Mouse (Mus musculus) hindbrain, embryonic 14.5 days (tissue): Measurements from ENCODE around the gene Bicd2. TPM values are rescaled to one million over a fixed set of nuclear protein-coding genes. Genes with fewer than 3 reads are reported as not detected.

Experiments used
- ATAC-seq: fragments of 200-750 bp; cut with Nextera tagmentation; 2 replicates; pipeline ENCODE4 v1.8.0; 2017; ENCODE audit warnings: moderate number of reproducible peaks, mild to moderate bottlenecking, moderate TSS enrichment, moderate library complexity; ENCODE audit not compliant: low FRiP score
- DNase-seq: peaks from one replicate; pipeline ENCODE4 v3.0.0-alpha.2; 2015; ENCODE audit warnings: low spot score
- H3K27ac ChIP-seq: fragments of 300-500 bp; sonication (generic); 2 replicates; pipeline ENCODE4 v1.5.1; 2014; ENCODE audit warnings: mild to moderate bottlenecking, moderate library complexity
- H3K27me3 ChIP-seq: fragments of 300-500 bp; sonication (generic); 2 replicates; pipeline ENCODE4 v1.6.1; 2014; ENCODE audit warnings: mild to moderate bottlenecking, low read length, mixed read lengths; ENCODE audit not compliant: control insufficient read depth, insufficient read depth
- H3K36me3 ChIP-seq: fragments of 300-500 bp; sonication (generic); replicated peaks from 2 replicates; pipeline ENCODE4 v1.6.1; 2014; ENCODE audit not compliant: control insufficient read depth, insufficient read depth
- H3K4me1 ChIP-seq: fragments of 300-500 bp; sonication (generic); replicated peaks from 2 replicates; pipeline ENCODE4 v1.6.1; 2014; ENCODE audit warnings: antibody characterized with exemption, low read length, mixed read lengths; ENCODE audit not compliant: control insufficient read depth, insufficient read depth
- H3K4me2 ChIP-seq: fragments of 300-500 bp; sonication (generic); replicated peaks from 2 replicates; pipeline ENCODE4 v1.6.1; 2014; ENCODE audit warnings: mild to moderate bottlenecking, moderate library complexity
- H3K4me3 ChIP-seq: fragments of 300-500 bp; sonication (generic); replicated peaks from 2 replicates; pipeline ENCODE4 v1.5.1; 2014; ENCODE audit warnings: mild to moderate bottlenecking, low read length
- H3K9ac ChIP-seq: fragments of 300-500 bp; sonication (generic); 2 replicates; pipeline ENCODE4 v1.6.1; 2014
- H3K9me3 ChIP-seq: fragments of 300-500 bp; sonication (generic); 2 replicates; pipeline ENCODE4 v1.6.1; 2016; ENCODE audit warnings: low read length; ENCODE audit not compliant: control insufficient read depth
- WGBS: fragments of 180-500 bp; shearing (Covaris S2); extraction: QIAGEN DNeasy Blood & Tissue Kit; methylation state at CpG from one replicate; pipeline ENCODE4 v1.1.7; 2014; 5-methylcytosine and 5-hydroxymethylcytosine counted together
- polyA plus RNA-seq: library from polyadenylated mRNA; unstranded; fragments of >200 nt; fragmentation: Nextera tagmentation; extraction: Ambion mirVana; gene quantifications from 2 replicates; pipeline ENCODE4 v1.2.1, GENCODE M21; 2014

Gene Bicd2
- polyA plus RNA-seq = 30.7 and 33.3 TPM in 2 replicates

DNA sequence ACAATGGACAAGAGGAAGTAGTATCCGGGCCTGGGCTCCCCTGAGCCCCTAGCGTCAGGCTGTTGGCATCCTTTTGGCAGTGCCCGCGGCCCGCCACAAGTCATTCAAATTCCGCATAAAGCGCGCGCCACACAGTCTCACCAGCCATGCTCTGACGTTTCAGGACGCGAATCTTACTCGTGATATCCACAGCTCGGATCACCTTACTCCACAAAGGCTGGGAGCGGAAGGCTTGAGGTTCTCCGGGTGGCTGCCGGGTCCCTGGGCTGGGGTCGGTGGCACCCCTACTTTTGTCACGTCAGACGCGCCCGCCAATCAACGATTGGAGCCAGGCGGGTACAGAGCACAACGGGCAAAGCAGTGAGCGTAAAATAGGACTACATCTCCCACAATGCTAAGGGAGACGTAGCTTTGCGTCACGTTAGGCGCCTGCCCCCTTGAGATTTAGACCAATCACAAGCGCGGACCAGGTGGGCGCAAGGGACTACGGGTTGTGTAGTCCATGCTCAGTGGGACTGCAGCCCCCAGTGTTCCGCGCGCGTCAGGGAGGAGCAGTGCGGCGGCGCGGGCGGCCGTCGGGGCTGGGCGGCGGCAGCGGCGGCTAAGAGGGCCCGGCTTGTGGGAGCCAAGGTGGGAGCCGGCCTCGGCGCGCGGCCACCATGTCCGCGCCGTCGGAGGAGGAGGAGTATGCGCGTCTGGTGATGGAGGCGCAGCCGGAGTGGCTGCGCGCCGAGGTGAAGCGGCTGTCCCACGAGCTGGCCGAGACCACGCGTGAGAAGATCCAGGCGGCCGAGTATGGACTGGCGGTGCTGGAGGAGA is at the start of gene Bicd2:
Gene Bicd2, plus strand, starts transcription at position 574 of the 819 bp plus-strand sequence.
- peak within 1 kb of the TSS; percentile 96 for H3K4me3 ChIP-seq
- DNase-seq (peak; percentile 99), ATAC-seq (peak; percentile 99)
- H3K4me1 ChIP-seq = peaks cover 48% of the 10 kb centered on the region
- peak within 1 kb of the TSS; percentile 92 for H3K27ac ChIP-seq
- WGBS = under 1% methylated on average over 74 of the region's 74 CpGs
- H3K9me3 ChIP-seq = no peaks in the 10 kb centered on the region
- peak within 1 kb of the TSS; percentile 82 for H3K9ac ChIP-seq
- H3K27me3 ChIP-seq = no peaks in the 10 kb centered on the region
- H3K4me2 ChIP-seq = peak within 1 kb of the TSS; percentile 93
- no peaks in the 10 kb centered on the region for H3K36me3 ChIP-seq

DNA sequence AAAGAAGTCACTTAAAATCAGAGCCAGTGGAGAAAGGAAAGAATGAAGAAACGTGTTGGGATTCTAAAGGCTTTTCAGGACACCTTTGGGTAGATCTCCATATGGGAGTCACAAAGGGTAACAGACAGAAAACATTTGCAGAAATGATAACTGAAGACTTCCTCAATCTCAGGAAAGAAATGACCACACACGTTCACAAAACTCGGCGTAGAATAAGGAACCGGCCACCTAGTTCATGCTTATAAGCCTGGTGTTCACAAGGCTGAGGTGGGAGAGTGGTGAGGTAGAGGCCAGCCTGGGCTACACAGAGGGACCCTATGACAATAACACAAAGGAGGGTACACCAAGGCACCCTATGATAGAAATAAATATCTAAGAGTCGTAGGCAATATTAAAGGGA is 49.4 kb upstream of the Bicd2 start:
- Histone ChIP-seq H3K4me2 (no peak overlapping the region), H3K9ac (no peak overlapping the region), H3K4me1 (no peaks in the 10 kb centered on the region), H3K36me3 (no peaks in the 10 kb centered on the region), H3K27me3 (no peaks in the 10 kb centered on the region), H3K27ac (no peak overlapping the region), H3K4me3 (no peak overlapping the region), H3K9me3 (0 out of 2 replicates have a peak, but pooled peaks cover 4% of the 10 kb centered on the region)
- ATAC-seq (no peak), DNase-seq (no peak)
- WGBS = 96% methylated on average over 6 of the region's 6 CpGs

DNA sequence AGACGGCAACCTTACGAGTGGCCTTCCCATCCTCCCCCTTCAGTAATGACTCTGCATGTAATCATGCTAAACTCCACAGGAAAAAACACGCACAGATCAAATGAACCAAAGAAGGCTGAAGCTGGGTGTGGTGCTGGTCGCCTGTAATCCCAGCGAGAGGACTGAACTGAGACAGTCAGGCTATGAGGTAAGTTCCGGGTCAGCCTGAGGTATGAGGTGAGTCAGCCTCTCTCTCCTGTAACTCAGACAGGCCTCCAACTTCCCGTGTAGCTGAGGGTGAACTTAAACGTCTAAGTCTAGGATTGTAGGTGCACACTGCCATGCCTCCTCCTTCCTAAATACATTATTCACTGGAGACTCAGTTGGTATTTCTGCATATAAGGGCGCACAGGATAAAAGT is 47.3 kb upstream of the Bicd2 start:
- no peak overlapping the region for H3K4me2 ChIP-seq
- no peaks in the 10 kb centered on the region for H3K27me3 ChIP-seq
- H3K9me3 ChIP-seq = 0 out of 2 replicates have a peak, but pooled peaks cover 4% of the 10 kb centered on the region
- H3K27ac ChIP-seq = no peak overlapping the region
- DNase-seq (no peak), ATAC-seq (no peak)
- 86% methylated on average over 9 of the region's 9 CpGs for WGBS
- H3K4me1 ChIP-seq = no peaks in the 10 kb centered on the region
- H3K36me3 ChIP-seq = no peaks in the 10 kb centered on the region
- H3K9ac ChIP-seq = no peak overlapping the region
- no peak overlapping the region for H3K4me3 ChIP-seq

DNA sequence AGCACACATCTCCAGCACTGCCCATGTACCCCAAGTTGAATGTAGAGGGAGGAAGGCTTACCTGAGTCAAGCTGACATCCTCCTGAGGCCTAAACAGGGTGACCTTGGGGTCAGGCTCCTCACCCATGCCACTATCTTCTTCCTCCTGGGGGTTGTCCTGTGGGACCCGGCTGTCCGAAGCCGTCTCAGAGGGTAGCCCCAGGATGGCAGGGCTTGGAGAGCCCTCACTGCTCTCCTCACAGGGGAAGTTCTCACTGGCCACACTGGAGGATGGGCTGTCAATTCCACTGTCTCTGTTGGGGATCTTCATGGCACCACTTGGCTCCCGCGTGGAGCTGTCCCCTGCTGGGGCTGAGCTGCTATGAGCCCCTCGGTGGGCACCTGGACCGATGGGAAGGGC is 45.1 kb upstream of the Bicd2 start:
- H3K9ac ChIP-seq = no peak overlapping the region
- 80% methylated on average over 7 of the region's 7 CpGs for WGBS
- no peaks in the 10 kb centered on the region for H3K27me3 ChIP-seq
- no peaks in the 10 kb centered on the region for H3K4me1 ChIP-seq
- H3K4me2 ChIP-seq = no peak overlapping the region
- no peak overlapping the region for H3K27ac ChIP-seq
- no peak for DNase-seq
- 0 out of 2 replicates have a peak, but pooled peaks cover 4% of the 10 kb centered on the region for H3K9me3 ChIP-seq
- ATAC-seq = no peak
- H3K4me3 ChIP-seq = no peak overlapping the region
- no peaks in the 10 kb centered on the region for H3K36me3 ChIP-seq

DNA sequence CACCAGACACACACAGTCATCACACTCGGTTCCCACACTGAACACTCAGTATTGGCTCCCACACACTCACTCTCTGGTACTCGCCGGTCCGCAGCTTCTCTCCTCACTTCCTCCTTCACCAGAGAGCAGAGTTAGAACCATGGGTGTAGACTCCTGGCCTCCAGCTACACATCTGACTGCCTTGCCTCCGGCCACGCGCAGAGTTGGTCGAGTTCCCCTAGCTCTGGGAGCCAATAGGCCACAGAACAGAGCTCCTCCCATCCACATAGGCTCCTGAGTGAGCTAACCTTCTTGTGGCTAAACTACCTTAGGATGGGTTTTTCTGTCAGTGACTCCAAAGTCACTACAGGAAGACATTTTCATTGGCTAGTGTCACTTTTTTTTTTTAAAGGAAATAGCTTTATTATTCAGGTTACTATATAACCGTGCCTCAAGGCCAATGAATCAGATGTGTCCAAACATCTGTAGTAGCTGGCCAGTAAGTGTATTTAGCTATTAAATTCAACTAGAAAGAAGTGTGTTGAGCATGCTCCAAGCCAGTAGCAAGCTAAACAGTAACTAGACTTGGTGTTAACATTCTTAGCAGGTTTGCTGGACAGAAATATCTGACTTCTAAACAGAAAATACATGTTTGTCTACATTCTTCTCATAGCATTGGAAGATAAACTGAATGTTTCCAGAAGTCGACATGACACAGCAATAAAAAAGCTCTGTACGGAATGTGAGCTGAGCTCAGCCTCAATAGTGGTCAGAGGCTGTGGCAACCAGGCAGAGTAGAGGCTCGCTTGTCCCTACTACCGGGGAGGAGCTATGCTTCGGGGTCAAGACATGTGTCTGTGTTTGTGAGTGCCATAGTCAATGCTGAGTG is 42.6 kb upstream of the Bicd2 start:
- H3K4me3 ChIP-seq = no peak overlapping the region
- no peak for ATAC-seq
- H3K27ac ChIP-seq = no peak overlapping the region
- no peaks in the 10 kb centered on the region for H3K27me3 ChIP-seq
- H3K4me2 ChIP-seq = no peak overlapping the region
- no peaks in the 10 kb centered on the region for H3K36me3 ChIP-seq
- H3K4me1 ChIP-seq = no peaks in the 10 kb centered on the region
- no peak for DNase-seq
- H3K9me3 ChIP-seq = no peaks in the 10 kb centered on the region
- H3K9ac ChIP-seq = no peak overlapping the region
- 89% methylated on average over 14 of the region's 14 CpGs for WGBS

DNA sequence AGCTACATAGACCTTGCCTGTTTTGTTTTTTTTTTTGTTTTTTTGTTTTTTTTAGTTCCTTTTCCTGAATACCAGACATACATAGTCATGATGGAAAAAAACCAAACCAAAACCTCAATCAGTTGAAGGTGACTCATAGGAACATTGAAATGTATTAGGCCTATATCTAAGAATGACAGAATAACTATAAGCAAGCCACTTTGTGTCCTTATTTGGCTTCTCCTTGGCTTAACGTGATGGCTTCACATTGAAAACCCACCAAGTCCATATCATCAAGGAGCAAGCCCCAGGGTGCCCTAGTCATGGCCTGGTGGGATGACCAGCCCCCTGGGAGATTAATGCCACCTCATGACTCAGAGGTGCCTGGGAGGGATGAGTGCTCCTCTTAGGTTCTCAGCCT is 40.6 kb upstream of the Bicd2 start:
- Histone ChIP-seq H3K4me1 (no peaks in the 10 kb centered on the region), H3K27me3 (no peaks in the 10 kb centered on the region), H3K4me3 (no peak overlapping the region), H3K27ac (no peak overlapping the region), H3K9ac (no peak overlapping the region), H3K9me3 (no peaks in the 10 kb centered on the region), H3K4me2 (no peak overlapping the region), H3K36me3 (no peaks in the 10 kb centered on the region)
- 84% methylated on average over 1 of the region's 1 CpGs for WGBS
- DNase-seq (no peak), ATAC-seq (no peak)

DNA sequence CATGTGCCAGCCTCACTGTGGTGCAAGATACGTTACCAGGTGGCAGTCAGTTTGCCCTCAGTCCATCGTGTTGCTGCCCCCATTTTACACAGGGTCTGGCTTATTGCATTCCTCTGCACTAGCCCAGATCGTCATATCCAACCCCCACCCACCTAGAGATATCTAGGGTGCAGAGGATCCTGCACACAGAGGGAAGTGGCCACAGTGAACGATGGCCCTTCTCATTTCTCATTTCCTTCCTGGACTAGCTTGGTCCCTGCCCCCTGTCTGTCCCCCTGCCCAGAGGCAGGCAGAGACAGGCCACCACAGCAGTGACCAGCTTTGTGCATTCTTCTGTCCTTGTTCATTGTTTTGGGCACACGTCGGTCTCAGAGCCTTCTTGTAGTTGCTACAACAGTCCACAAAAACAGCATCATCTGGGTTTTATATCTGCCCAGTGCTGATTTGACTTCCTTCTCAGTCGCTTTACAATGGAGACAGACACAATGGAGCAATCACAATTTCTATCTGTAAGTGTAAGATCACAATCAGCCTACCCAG is 34.5 kb upstream of the Bicd2 start:
- ATAC-seq (no peak), DNase-seq (no peak)
- Histone ChIP-seq H3K9me3 (no peaks in the 10 kb centered on the region), H3K36me3 (no peaks in the 10 kb centered on the region), H3K4me3 (no peak overlapping the region), H3K9ac (no peak overlapping the region), H3K4me2 (no peak overlapping the region), H3K27me3 (no peaks in the 10 kb centered on the region), H3K4me1 (no peaks in the 10 kb centered on the region), H3K27ac (no peak overlapping the region)
- 80% methylated on average over 7 of the region's 7 CpGs for WGBS

DNA sequence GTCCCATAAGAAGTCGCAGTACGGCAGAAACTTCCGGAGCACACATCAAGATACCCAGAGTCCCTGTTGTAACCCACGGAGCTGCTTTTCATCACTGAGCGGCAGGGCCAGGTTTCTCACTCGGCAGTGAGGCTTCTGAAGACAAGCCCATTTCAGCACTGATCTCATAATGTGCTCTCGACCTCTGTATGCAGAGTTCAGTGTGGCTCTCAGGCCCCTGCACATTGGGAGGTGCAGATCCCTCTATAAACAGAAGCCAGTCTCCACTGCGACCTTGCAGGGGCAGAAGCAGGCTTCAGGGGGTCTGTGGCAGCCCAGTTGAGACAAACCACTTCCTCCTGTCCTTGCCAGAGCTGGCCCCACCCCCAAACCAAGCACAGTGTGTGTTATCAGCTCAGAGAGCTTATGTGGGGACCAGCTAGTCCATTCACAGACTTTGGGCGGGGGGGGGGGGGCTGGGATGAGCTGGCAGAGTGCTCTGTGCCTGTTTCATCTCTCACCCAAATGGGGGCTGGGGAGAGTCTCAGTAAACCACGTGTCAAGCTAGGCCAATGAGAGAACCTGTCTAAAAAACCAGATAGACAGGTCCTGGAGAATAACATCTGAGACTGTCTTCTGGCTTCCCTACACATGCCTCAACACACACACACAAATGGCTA is 33.9 kb upstream of the Bicd2 start:
- H3K4me3 ChIP-seq = no peak overlapping the region
- WGBS = 48% methylated on average over 10 of the region's 10 CpGs
- no peak overlapping the region for H3K9ac ChIP-seq
- H3K4me2 ChIP-seq = no peak overlapping the region
- H3K9me3 ChIP-seq = no peaks in the 10 kb centered on the region
- H3K27ac ChIP-seq = no peak overlapping the region
- DNase-seq = no peak
- H3K36me3 ChIP-seq = no peaks in the 10 kb centered on the region
- H3K27me3 ChIP-seq = no peaks in the 10 kb centered on the region
- H3K4me1 ChIP-seq = no peaks in the 10 kb centered on the region
- no peak for ATAC-seq

DNA sequence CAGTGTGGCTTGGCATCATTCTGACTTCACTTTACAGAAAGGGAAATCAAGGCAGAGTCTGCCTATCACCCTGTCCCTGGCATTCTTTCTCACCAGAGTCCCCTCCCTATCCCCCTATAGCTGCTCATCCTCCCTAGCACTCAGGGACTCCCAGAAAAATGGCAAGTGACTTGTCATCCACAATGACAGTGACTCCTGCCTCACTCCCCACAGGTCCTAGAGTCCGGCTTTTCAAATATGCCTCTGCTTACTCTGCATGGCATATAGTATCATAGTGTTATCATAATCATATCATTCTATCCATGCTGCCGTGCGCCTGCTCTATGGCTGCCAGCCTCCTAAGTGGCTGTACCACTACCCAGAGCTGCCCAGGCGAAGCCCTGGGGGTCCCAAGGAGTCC is 33.2 kb upstream of the Bicd2 start:
- Histone ChIP-seq H3K9ac (no peak overlapping the region), H3K27me3 (no peaks in the 10 kb centered on the region), H3K4me3 (no peak overlapping the region), H3K27ac (no peak overlapping the region), H3K9me3 (no peaks in the 10 kb centered on the region), H3K36me3 (no peaks in the 10 kb centered on the region), H3K4me1 (no peaks in the 10 kb centered on the region), H3K4me2 (no peak overlapping the region)
- 95% methylated on average over 4 of the region's 4 CpGs for WGBS
- no peak for DNase-seq
- no peak for ATAC-seq
